Mouse (Mus musculus): ENCODE measurements around the gene Tbxas1.
A peak's percentile ranks its signal among the peaks of the same experiment; 100 is the strongest.

Gene Tbxas1

GRCm38 (mm10) chr6:39106812-39107211, 231.6 kb downstream of the Tbxas1 start:
- Histone ChIP-seq H3K27me3 (ENCODE audit: control insufficient read depth, insufficient read depth, low read length, poor library complexity, severe bottlenecking) (no peaks in the 10 kb centered on the region), H3K36me3 (ENCODE audit: control insufficient read depth, insufficient read depth, low read length, poor library complexity, severe bottlenecking) (no peaks in the 10 kb centered on the region)
- peak; percentile 35 for DNase-seq (ENCODE audit: low read depth, low spot score)

- Histone ChIP-seq H3K27me3 (ENCODE audit: control insufficient read depth, insufficient read depth, low read length, poor library complexity, severe bottlenecking) (no peaks in the 10 kb centered on the region), H3K36me3 (ENCODE audit: control insufficient read depth, insufficient read depth, low read length, poor library complexity, severe bottlenecking) (no peaks in the 10 kb centered on the region)
- DNase-seq (ENCODE audit: low read depth, low spot score) = no peak
Measured at GRCm38 (mm10) chr6:39112701-39113100, 237.5 kb downstream of the Tbxas1 start.

DNA sequence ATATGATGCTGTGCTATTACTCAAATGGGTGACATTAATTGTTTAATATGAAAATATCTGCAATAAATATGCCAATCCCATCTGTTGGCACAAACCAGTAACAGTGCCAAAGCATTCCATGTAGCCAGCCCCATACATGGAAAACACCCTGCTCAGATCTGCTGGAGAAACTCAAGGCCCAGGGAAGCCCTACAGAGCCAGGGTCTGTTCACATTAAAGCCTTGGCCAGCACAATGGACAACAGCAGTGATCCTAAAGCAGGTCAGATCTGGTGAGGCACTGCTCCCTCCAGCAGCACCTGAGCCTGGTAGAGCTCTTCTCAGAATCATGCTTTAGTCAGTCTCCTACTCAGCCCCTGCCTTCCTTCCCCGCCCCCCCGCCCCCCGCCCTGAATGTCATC, 237.9 kb downstream of the Tbxas1 start:
- no peaks in the 10 kb centered on the region for H3K36me3 ChIP-seq (ENCODE audit: control insufficient read depth, insufficient read depth, low read length, poor library complexity, severe bottlenecking)
- no peak for DNase-seq (ENCODE audit: low read depth, low spot score)
- H3K27me3 ChIP-seq (ENCODE audit: control insufficient read depth, insufficient read depth, low read length, poor library complexity, severe bottlenecking) = no peaks in the 10 kb centered on the region

- no peaks in the 10 kb centered on the region for H3K27me3 ChIP-seq (ENCODE audit: control insufficient read depth, insufficient read depth, low read length, poor library complexity, severe bottlenecking)
- H3K36me3 ChIP-seq (ENCODE audit: control insufficient read depth, insufficient read depth, low read length, poor library complexity, severe bottlenecking) = no peaks in the 10 kb centered on the region
- no peak for DNase-seq (ENCODE audit: low read depth, low spot score)
Measured at GRCm38 (mm10) chr6:39115438-39115837, 240.2 kb downstream of the Tbxas1 start.

GRCm38 (mm10) chr6:39117584-39118455, 242.6 kb downstream of the Tbxas1 start, which contains the start of gene Parp12:
TSS of gene Parp12 (minus strand) at chr6:39118349.
- DNase-seq (ENCODE audit: low read depth, low spot score) = peak; percentile 51
- Histone ChIP-seq H3K36me3 (ENCODE audit: control insufficient read depth, insufficient read depth, low read length, poor library complexity, severe bottlenecking) (no peaks in the 10 kb centered on the region), H3K27me3 (ENCODE audit: control insufficient read depth, insufficient read depth, low read length, poor library complexity, severe bottlenecking) (no peaks in the 10 kb centered on the region)

- Histone ChIP-seq H3K27me3 (ENCODE audit: control insufficient read depth, insufficient read depth, low read length, poor library complexity, severe bottlenecking) (no peaks in the 10 kb centered on the region), H3K36me3 (ENCODE audit: control insufficient read depth, insufficient read depth, low read length, poor library complexity, severe bottlenecking) (no peaks in the 10 kb centered on the region)
- DNase-seq (ENCODE audit: low read depth, low spot score) = no peak
Measured at GRCm38 (mm10) chr6:39118456-39118881, 243.3 kb downstream of the Tbxas1 start.

DNA sequence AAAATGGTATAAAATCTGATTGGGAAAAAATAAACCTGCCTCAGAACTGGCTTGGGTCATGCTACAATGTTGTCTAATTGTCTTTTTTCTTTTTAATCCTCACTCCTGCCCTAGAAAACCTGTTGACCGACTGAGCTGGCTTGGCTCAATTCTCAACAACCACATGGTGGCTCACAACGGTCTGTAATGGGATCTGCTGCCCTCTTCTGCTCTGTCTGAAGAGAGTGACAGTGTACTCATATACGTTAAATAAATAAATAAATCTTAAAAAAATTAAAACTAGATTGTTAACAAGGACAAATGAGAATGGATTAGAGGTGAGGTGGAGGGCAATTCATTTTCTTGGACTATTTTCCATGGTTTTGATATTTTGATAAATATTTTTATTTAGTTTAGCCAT, 245.5 kb downstream of the Tbxas1 start:
- H3K27me3 ChIP-seq (ENCODE audit: control insufficient read depth, insufficient read depth, low read length, poor library complexity, severe bottlenecking) = no peaks in the 10 kb centered on the region
- DNase-seq (ENCODE audit: low read depth, low spot score) = no peak
- H3K36me3 ChIP-seq (ENCODE audit: control insufficient read depth, insufficient read depth, low read length, poor library complexity, severe bottlenecking) = no peaks in the 10 kb centered on the region

DNA sequence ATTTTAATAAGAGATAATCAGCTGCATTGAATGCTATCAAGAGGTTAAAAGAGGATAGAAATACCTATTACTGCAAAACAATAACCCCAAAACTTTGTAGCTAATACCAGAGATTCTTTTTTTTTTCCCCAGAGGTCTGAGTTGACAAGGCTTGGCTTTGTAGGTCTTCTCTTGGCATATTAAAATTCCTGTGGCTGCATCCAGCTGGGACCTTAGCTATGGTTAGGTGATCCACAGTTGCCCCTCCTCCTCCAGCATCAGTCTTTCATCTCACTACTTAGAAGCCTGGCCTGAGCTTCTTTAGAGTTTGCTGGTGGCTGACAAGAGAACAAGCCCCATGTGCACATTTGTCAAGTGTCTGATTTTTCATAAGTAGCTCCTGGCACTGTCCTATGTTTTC, 249.5 kb downstream of the Tbxas1 start:
- Histone ChIP-seq H3K36me3 (ENCODE audit: control insufficient read depth, insufficient read depth, low read length, poor library complexity, severe bottlenecking) (no peaks in the 10 kb centered on the region), H3K27me3 (ENCODE audit: control insufficient read depth, insufficient read depth, low read length, poor library complexity, severe bottlenecking) (no peaks in the 10 kb centered on the region)
- no peak for DNase-seq (ENCODE audit: low read depth, low spot score)

GRCm38 (mm10) chr6:39131480-39131879, 256.3 kb downstream of the Tbxas1 start:
- H3K27me3 ChIP-seq (ENCODE audit: control insufficient read depth, insufficient read depth, low read length, poor library complexity, severe bottlenecking) = no peaks in the 10 kb centered on the region
- H3K36me3 ChIP-seq (ENCODE audit: control insufficient read depth, insufficient read depth, low read length, poor library complexity, severe bottlenecking) = no peaks in the 10 kb centered on the region

DNA sequence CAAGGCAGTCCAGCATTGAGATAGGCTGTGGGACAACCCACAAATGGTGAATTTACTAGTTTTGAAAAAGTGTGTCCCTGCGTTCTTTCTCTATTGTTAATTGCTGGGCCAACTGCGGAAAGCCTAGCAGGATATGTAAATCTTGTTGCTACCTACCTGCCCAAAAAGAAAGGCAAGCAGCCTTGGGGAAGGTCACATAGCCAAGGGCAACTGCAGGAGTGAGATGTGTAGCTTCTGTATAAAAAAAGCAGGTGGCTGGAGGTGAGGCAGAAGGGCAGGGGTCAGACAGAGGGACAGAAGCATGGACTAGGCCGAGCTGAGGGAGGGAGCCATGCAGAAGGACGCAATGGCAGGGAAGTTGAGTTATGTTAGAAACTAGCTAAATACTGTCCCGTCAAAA, 257.4 kb downstream of the Tbxas1 start:
- H3K36me3 ChIP-seq (ENCODE audit: control insufficient read depth, insufficient read depth, low read length, poor library complexity, severe bottlenecking) = no peaks in the 10 kb centered on the region
- no peaks in the 10 kb centered on the region for H3K27me3 ChIP-seq (ENCODE audit: control insufficient read depth, insufficient read depth, low read length, poor library complexity, severe bottlenecking)
- no peak for DNase-seq (ENCODE audit: low read depth, low spot score)

More at GRCm38 (mm10) chr6:39131480-39131879, 256.3 kb downstream of the Tbxas1 start:
- DNase-seq (ENCODE audit: low read depth, low spot score) = no peak

Measured in splenic B cell, adult 2 months (primary cell).